Mouse (Mus musculus) hindbrain, embryonic 16.5 days (tissue): ENCODE measurements around the gene Cisd2. TPM values are rescaled to one million over a fixed set of nuclear protein-coding genes. Genes with fewer than 3 reads are reported as not detected.

Source experiments
- ATAC-seq: fragments of 200-750 bp; cut with Nextera tagmentation; 2 replicates; pipeline ENCODE4 v1.8.0; 2017; ENCODE audit warnings: moderate TSS enrichment, moderate library complexity
- H3K27ac ChIP-seq: fragments of 300-500 bp; sonication (generic); 2 replicates; pipeline ENCODE4 v1.5.1; 2014; ENCODE audit warnings: low read depth, mild to moderate bottlenecking, control low read depth, low read length, moderate library complexity
- H3K27me3 ChIP-seq: fragments of 300-500 bp; sonication (generic); replicated peaks from 2 replicates; pipeline ENCODE4 v1.6.1; 2014; ENCODE audit warnings: low read length; ENCODE audit not compliant: control insufficient read depth, insufficient read depth
- H3K36me3 ChIP-seq: fragments of 300-500 bp; sonication (generic); 2 replicates; pipeline ENCODE4 v1.6.1; 2014; ENCODE audit warnings: mild to moderate bottlenecking, low read length, moderate library complexity, mixed read lengths; ENCODE audit not compliant: control insufficient read depth, insufficient read depth
- H3K4me1 ChIP-seq: fragments of 300-500 bp; sonication (generic); 2 replicates; pipeline ENCODE4 v1.6.1; 2014; ENCODE audit warnings: low read depth, low read length; ENCODE audit not compliant: control insufficient read depth, insufficient read depth
- H3K4me2 ChIP-seq: fragments of 300-500 bp; sonication (generic); 2 replicates; pipeline ENCODE4 v1.6.1; 2014; ENCODE audit warnings: mild to moderate bottlenecking, low read length, control low read depth, moderate library complexity
- H3K4me3 ChIP-seq: fragments of 300-500 bp; sonication (generic); 2 replicates; pipeline ENCODE4 v1.5.1; 2014; ENCODE audit warnings: mild to moderate bottlenecking, low read length, control low read depth, moderate library complexity
- H3K9ac ChIP-seq: fragments of 300-500 bp; sonication (generic); 2 replicates; pipeline ENCODE4 v1.6.1; 2014; ENCODE audit warnings: low read depth, mild to moderate bottlenecking, control low read depth, low read length, moderate library complexity
- H3K9me3 ChIP-seq: fragments of 300-500 bp; sonication (generic); 2 replicates; pipeline ENCODE4 v1.6.1; 2014; ENCODE audit warnings: mild to moderate bottlenecking, low read length, moderate library complexity; ENCODE audit not compliant: control insufficient read depth
- whole genome bisulfite sequencing: fragments of 180-500 bp; shearing (Covaris S2); extraction: QIAGEN DNeasy Blood & Tissue Kit; methylation state at CpG from one replicate; pipeline ENCODE4 v1.1.7; 2014; 5-methylcytosine and 5-hydroxymethylcytosine counted together
- polyA plus RNA-seq: library from polyadenylated mRNA; unstranded; fragments of >200 nt; fragmentation: Nextera tagmentation; extraction: Ambion mirVana; gene quantifications from 2 replicates; pipeline ENCODE4 v1.2.1, GENCODE M21; 2015

Gene Cisd2
- polyA plus RNA-seq, 1 experiment from 2014 or later, result 61.2 TPM

GRCm38 (mm10) chr3:135403211-135403610, 20.5 kb downstream of the Cisd2 start:
- no peak for ATAC-seq
- Histone ChIP-seq H3K9me3 (no peaks in the 10 kb centered on the region), H3K27ac (no peak overlapping the region), H3K4me3 (no peak overlapping the region), H3K36me3 (peaks cover 5% of the 10 kb centered on the region; the same call in 1 of the 2 replicates), H3K4me2 (no peak overlapping the region), H3K27me3 (no peaks in the 10 kb centered on the region), H3K9ac (no peak overlapping the region), H3K4me1 (no peaks in the 10 kb centered on the region)
- WGBS, result 75% methylated on average over 9 of the region's 9 CpGs

DNA sequence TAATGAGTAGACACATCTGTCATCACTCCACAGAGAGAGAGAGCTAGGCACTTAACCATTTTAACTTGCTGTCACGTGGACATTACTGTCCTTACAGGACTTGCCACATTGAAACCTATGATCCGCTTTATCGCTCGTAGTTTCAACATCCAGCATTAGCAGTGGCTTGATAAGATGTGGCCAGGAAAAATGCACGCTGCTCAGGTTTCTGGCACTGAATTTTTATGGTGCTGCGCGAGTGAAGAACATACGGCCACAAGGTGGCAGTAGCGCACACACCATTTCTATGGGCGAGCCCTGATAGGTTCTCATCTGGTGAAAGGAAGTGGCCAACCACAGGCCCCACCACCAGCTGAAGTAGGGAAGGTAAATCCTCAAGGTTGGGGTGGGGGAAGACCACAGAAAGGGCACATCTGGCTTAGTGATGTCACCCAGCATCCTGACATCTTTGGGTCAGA, 21.5 kb downstream of the Cisd2 start:
- no peak overlapping the region for H3K27ac ChIP-seq
- H3K4me1 ChIP-seq, result no peaks in the 10 kb centered on the region
- peak; percentile 89 for ATAC-seq
- no peaks in the 10 kb centered on the region for H3K9me3 ChIP-seq
- no peak overlapping the region for H3K4me3 ChIP-seq
- no peak overlapping the region for H3K9ac ChIP-seq
- H3K27me3 ChIP-seq, result no peaks in the 10 kb centered on the region
- peaks cover 5% of the 10 kb centered on the region; the same call in 1 of the 2 replicates for H3K36me3 ChIP-seq
- WGBS, result 12% methylated on average over 10 of the region's 10 CpGs
- no peak overlapping the region for H3K4me2 ChIP-seq

DNA sequence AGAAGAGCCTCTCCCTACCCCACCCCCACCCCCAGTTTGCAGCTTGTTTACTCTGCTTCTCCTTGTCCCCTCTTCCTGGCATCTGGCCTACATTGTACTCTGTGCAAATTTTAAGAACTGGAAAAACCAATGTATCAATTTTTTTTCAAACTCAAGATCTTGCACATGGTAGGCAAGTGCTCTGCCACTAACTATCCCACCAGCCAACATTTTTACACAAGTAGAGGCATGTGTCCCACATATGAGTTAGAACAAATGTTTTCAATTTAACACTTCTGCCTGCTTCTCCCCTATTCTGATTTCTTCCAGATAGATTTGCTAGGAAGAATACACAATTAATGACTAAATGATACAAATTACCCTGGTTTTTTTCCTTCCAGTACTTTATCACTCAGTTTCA, 26.6 kb downstream of the Cisd2 start:
- H3K4me3 ChIP-seq, result no peak overlapping the region
- no peak overlapping the region for H3K27ac ChIP-seq
- no peak overlapping the region for H3K9ac ChIP-seq
- H3K4me2 ChIP-seq, result no peak overlapping the region
- H3K4me1 ChIP-seq, result no peaks in the 10 kb centered on the region
- H3K9me3 ChIP-seq, result no peaks in the 10 kb centered on the region
- no peaks in the 10 kb centered on the region for H3K36me3 ChIP-seq
- ATAC-seq, result no peak
- H3K27me3 ChIP-seq, result no peaks in the 10 kb centered on the region

- Histone ChIP-seq H3K9ac (no peak overlapping the region), H3K4me3 (no peak overlapping the region), H3K36me3 (no peaks in the 10 kb centered on the region), H3K4me1 (no peaks in the 10 kb centered on the region), H3K9me3 (no peaks in the 10 kb centered on the region), H3K4me2 (no peak overlapping the region), H3K27me3 (no peaks in the 10 kb centered on the region), H3K27ac (no peak overlapping the region)
- 39% methylated on average over 6 of the region's 6 CpGs for WGBS
- no peak for ATAC-seq
Measured at GRCm38 (mm10) chr3:135396081-135396480, 27.6 kb downstream of the Cisd2 start.

GRCm38 (mm10) chr3:135395085-135395484, 28.6 kb downstream of the Cisd2 start:
- Histone ChIP-seq H3K4me3 (no peak overlapping the region), H3K9me3 (no peaks in the 10 kb centered on the region), H3K9ac (no peak overlapping the region), H3K27me3 (no peaks in the 10 kb centered on the region), H3K27ac (no peak overlapping the region), H3K4me1 (no peaks in the 10 kb centered on the region), H3K36me3 (no peaks in the 10 kb centered on the region), H3K4me2 (no peak overlapping the region)
- no peak for ATAC-seq
- WGBS, result 84% methylated on average over 5 of the region's 5 CpGs

DNA sequence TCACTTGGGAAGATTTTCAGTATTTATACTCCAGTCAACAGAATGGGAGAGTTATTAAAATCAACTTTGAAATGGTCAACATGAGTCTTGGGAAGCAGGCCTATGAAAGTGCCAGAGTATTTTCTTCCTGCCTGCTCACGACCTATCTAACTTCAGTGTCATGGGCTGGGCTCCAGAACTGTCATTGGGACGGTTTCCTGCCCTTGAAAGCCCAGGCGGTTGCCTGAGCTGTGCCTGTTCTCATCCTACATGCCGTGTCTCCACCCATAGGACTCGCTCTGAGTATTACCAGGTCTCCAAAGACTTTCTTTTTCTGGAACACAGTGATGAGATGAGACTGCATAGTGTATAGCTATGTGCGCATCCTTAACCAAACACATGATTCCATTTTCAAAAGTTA, 30.5 kb downstream of the Cisd2 start:
- no peak for ATAC-seq
- H3K9ac ChIP-seq, result no peak overlapping the region
- H3K4me3 ChIP-seq, result no peak overlapping the region
- 78% methylated on average over 6 of the region's 6 CpGs for WGBS
- H3K4me1 ChIP-seq, result no peaks in the 10 kb centered on the region
- H3K27me3 ChIP-seq, result no peaks in the 10 kb centered on the region
- H3K36me3 ChIP-seq, result no peaks in the 10 kb centered on the region
- no peak overlapping the region for H3K4me2 ChIP-seq
- no peak overlapping the region for H3K27ac ChIP-seq
- no peaks in the 10 kb centered on the region for H3K9me3 ChIP-seq

DNA sequence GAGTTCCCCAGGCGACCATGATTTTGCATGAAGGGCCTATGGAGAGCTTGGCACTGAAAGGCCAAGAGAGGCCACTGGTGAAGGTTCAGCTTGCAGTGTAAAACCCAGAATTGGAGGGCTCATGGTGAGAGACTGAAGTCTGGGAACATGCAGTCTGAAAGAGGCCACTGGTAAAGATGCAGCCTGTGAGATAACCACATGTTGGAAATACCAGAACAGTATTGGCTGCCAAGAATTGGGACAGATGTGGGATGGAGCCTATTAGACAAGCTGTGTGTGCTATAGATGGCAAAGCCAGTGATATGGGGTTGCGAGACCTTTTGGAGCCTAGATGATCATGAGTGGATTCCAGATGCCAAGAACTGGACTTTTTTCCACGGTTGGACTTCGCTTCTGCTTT, 43.9 kb downstream of the Cisd2 start:
- Histone ChIP-seq H3K4me3 (no peak overlapping the region), H3K27ac (no peak overlapping the region), H3K4me2 (no peak overlapping the region), H3K27me3 (no peaks in the 10 kb centered on the region), H3K4me1 (no peaks in the 10 kb centered on the region), H3K36me3 (no peaks in the 10 kb centered on the region), H3K9me3 (no peaks in the 10 kb centered on the region), H3K9ac (no peak overlapping the region)
- ATAC-seq, result no peak
- WGBS, result 98% methylated on average over 4 of the region's 4 CpGs

DNA sequence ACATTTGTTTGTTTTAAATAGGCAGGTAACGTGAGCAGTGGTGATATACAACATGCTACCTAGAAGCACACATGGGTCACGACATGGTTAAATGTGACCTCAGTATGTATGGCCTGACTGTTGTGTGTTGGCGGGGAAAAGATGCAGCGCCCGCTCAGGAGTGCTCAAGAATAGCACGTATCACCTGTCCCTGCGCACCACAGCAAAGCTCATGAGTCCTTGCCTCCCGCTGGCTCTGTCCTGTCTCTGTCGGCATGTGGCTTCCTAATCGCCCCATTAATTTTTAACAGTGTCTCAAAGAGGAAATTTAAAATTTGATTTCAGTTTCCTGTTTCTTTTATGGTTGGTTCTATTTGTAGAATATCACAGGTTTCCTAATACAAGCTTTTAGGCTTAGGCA, 46.3 kb downstream of the Cisd2 start:
- Histone ChIP-seq H3K27me3 (no peaks in the 10 kb centered on the region), H3K36me3 (no peaks in the 10 kb centered on the region), H3K27ac (no peak overlapping the region), H3K4me3 (no peak overlapping the region), H3K4me1 (no peaks in the 10 kb centered on the region), H3K4me2 (no peak overlapping the region), H3K9ac (no peak overlapping the region), H3K9me3 (no peaks in the 10 kb centered on the region)
- 78% methylated on average over 10 of the region's 10 CpGs for WGBS
- no peak for ATAC-seq

GRCm38 (mm10) chr3:135375836-135376235, 47.9 kb downstream of the Cisd2 start:
- Histone ChIP-seq H3K4me2 (no peak overlapping the region), H3K4me1 (no peaks in the 10 kb centered on the region), H3K9ac (no peak overlapping the region), H3K27ac (no peak overlapping the region), H3K9me3 (no peaks in the 10 kb centered on the region), H3K36me3 (no peaks in the 10 kb centered on the region), H3K4me3 (no peak overlapping the region), H3K27me3 (no peaks in the 10 kb centered on the region)
- 83% methylated on average over 3 of the region's 3 CpGs for WGBS
- ATAC-seq, result no peak

DNA sequence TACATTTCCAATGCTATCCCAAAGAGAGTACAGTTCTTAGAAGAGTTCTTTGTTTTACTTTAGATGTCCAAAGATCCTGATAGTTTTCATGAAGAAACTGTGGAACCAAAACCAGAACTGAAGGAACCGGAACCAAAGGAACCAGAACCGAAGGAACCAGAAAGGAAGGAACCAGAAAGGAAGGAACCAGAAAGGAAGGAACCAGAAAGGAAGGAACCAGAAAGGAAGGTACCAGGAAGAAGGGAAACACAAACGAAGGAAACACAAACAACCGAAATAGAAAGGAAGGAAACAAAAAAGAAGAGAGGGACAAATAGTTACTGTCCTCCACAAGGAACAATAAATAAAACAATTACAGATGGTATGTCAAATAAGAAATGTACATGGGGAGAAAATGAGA, 66.3 kb downstream of the Cisd2 start:
- Histone ChIP-seq H3K27ac (no peak overlapping the region), H3K9ac (no peak overlapping the region), H3K4me1 (no peaks in the 10 kb centered on the region), H3K27me3 (no peaks in the 10 kb centered on the region), H3K4me3 (no peak overlapping the region), H3K36me3 (no peaks in the 10 kb centered on the region), H3K4me2 (no peak overlapping the region), H3K9me3 (no peaks in the 10 kb centered on the region)
- WGBS, result 88% methylated on average over 4 of the region's 4 CpGs
- no peak for ATAC-seq
